Mouse (Mus musculus) inflammation-experienced regulatory T-cells, adult 6 months (primary cell): ENCODE measurements around the gene Rasal3. TPM values are rescaled to one million over a fixed set of nuclear protein-coding genes. Genes with fewer than 3 reads are reported as not detected.

Source experiments
- ATAC-seq: one replicate; pipeline ENCODE4 v1.8.0; 2017
- polyA plus RNA-seq, 3 experiments: library from polyadenylated mRNA; unstranded; fragments of 100-300 nt; shearing (Covaris generic); gene quantifications; one replicate each; pipeline ENCODE4 v1.2.1; 2017

The Rasal3 gene
- polyA plus RNA-seq, 3 experiments from 2014 or later = 109 to 139 (median 109) TPM

DNA sequence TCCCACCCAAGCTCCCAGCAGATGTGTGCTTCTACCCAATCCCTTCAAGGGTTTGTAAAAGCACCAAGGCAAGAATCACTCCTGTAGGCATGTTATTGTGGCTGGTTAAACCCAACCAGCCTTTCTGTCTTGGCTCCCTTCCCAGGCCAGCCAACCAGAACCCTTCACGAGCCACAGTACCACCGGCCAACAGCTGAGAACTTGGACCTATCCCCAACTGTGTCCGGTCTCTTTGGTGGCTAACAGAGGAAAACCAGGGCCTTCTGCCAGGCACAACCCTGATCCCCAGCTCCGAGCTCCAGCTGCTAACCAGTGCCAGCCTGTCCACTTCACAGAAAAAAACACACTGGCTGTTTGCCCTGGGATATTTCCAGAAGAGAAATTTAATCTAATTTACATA lies 49.7 kb downstream of the Rasal3 start:
- no peak for ATAC-seq

DNA sequence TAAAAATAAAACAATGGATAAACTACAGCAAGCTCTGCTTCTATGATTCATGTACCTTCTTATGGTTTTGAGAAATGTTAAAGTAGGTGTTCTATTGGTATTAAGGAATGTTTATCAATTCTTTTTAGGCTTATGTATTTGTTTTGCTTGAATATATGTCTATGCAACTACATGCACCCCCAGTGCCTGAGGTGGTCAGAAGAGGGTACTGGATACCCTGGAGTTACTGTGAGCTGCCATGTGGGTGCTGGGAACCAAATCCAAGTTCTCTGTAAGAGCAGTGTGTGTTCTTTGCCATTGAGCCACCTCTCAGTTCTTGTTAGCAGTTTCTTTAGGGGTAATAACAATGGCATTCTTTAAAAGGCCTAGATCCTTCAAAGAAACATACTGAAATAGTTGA lies 51.7 kb downstream of the Rasal3 start:
- ATAC-seq = no peak

DNA sequence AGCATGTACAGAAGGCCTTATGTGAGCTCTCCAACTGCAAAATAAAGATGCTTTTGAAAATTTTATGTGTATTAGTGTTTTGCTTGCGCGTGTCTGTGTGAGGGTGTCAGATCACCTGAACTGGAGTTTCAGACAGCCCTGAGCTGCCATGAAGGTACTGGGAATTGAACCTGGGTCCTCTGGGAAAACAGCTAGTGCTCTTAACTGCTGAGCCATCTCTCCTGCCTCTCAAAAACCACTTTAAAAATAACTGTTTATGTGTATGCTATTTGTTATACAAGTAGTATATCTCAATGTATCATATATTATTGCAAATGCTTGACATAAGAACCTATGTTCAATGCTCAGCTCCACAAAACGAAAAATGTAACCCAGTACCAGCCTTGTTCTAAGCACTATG lies 52.1 kb downstream of the Rasal3 start:
- ATAC-seq = no peak

DNA sequence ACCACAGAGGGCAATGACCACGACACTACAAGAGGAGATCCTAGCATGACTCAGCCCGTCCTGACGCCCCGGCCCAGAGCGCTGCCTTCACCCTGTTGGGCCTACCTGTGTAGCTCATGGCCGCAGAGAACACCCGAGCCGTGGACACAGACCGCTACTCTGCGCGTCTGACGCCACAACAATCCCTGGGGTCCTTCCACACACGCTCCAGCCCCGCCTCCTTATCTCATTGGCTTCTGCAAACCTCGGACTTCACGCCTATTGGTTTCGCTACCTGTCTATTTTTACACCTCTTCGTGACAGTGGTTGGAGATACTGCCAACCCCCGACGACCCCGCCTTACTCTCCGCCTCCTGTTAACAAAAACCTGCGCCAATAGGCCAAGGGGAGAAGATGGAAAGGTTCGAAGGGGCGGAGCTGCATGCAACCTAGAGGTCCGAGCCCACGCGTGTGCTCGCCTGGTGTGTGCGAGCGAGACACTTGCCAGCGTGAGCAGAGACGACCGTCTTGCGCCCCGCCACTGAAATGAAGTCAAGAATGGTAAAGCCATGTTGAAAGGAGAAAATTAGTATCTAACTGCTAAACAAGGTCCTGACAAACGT lies 52.9 kb downstream of the Rasal3 start, which contains the start of gene Akap8l:
Gene Akap8l (minus strand): TSS at position 226 of the 602 bp plus-strand sequence.
- ATAC-seq = peak; percentile 99

DNA sequence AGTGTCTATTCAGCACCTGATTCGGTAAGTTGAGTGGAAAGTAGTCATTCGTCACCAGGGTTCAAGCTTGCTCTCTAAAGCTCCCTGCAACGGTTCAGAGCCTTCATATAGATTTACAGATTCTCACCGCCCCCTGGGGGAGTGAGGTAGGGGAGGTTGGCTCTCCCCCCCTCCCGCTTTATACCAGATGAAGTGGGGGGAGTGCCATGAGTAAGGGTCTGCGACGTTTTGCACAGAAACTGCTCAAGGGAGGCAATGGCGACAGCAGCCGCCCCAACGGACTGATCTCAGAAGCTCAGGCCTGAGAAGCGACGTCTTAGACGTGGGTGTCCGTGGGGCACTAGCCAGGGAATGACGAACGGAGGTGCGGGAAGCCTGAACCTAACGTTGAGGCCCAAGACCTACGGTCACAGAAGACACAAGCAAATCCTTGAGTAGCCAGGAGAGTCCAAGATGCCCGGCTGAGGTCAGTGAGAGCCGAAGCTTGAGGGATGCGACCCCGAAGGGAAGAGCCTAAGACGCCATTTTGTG lies 53.5 kb downstream of the Rasal3 start:
- peak; percentile 5 for ATAC-seq

DNA sequence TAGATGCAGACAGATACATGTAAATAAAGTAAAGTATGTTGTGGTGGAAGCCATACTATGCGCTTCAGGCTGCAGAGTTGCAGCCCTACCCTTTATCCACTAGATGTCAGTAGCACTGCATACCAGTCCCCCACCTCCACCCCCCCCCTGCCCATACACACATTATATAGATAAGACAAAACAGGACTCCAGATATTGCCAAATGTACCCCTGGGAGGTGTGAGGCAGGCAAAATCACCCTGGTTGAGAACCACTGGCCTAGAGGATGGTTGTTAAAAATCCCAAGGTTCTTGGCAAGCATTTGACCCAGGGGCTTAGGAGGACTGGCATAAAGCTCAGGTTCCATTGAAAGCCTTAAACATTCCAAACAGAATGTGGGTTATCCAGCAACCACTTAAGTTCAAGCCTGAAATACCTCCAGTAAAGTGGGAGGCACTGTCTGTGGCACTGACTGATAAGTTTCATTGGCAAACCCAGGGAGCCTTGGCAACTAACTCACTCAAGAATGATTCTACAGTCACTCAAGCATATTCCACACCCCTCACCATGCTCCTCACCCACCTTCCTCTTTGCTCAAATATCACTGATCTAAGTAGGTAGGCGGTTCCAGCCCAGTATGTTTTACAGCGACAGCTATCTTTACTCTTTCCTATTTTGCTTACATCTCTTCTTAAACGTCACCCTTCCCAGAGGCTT lies 54.2 kb downstream of the Rasal3 start:
- peak; percentile 38 for ATAC-seq

DNA sequence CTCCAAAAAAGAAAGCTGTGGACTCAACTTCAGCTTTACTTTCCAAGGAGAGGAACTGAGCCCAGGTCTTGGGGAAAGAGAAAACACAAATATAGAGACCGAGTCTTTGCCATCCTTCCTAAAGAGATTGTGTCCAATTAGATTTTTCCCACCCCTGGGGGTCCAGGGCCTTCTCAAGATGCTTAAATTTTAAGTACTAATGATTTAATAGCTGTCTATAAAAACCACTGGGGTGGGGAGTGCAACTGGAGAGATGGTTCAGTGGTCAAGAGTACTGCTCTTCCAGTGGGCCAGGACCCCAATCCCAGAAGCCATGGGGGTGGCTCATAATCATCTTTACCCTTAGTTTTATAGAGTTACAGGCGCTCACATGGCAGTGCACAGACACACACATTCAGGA lies 55.0 kb downstream of the Rasal3 start:
- no peak for ATAC-seq

DNA sequence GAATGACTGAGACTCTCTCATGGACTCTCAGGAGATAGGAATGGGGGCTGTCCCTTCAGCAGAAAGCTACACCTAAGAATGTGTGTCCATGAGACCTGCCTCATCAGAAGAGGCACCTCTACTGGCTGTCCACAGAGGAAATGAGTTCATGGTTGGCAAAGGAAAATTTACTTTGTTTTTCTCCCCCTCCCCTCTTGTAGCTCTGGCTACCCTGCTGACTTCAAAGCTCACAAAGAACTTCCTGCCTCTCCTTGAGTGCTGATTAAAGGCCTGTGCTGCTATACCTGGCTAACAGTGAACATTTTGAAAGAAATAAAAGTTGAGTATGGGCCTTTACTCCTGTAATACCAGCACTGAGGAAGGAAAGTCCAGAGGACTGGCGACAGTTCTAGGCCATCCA lies 62.3 kb downstream of the Rasal3 start:
- peak; percentile 65 for ATAC-seq

Other genes starting within 250 kb of the Rasal3 start
- gene Notch3, start 236.7 kb downstream of the Rasal3 start, polyA plus RNA-seq = not detected
- under 1 TPM in 2 of 3 experiments, not detected in 1; 0.15 to 0.23 TPM for gene Ephx3, start 214.0 kb downstream of the Rasal3 start, polyA plus RNA-seq
- gene Brd4, start 118.9 kb downstream of the Rasal3 start, polyA plus RNA-seq = 10 to 100 TPM; 58.7 to 77.4 (median 72.6) TPM
- 100 to 1,000 TPM; 122 to 190 (median 146) TPM for gene Akap8, start 82.3 kb downstream of the Rasal3 start, polyA plus RNA-seq
- 10 to 100 TPM; 31.9 to 78.6 (median 57.6) TPM for gene Akap8l, start 53.0 kb downstream of the Rasal3 start, polyA plus RNA-seq
- 10 to 100 TPM in 2 of 3 experiments, 1 to 10 TPM in 1; 9.5 to 14.6 (median 11.6) TPM for gene Wiz, start 14.1 kb downstream of the Rasal3 start, polyA plus RNA-seq
- gene Pglyrp2, start 20.6 kb upstream of the Rasal3 start, polyA plus RNA-seq = 10 to 100 TPM; 75.1 to 87.9 (median 83.8) TPM
- gene Cyp4f39, start 49.1 kb upstream of the Rasal3 start, polyA plus RNA-seq = under 1 TPM in 2 of 3 experiments, not detected in 1; 0.31 to 0.58 TPM
- gene Cyp4f17, start 102.5 kb upstream of the Rasal3 start, polyA plus RNA-seq = 10 to 100 TPM; 10.3 to 11.9 (median 10.8) TPM
- gene Cyp4f16, start 133.0 kb upstream of the Rasal3 start, polyA plus RNA-seq = 10 to 100 TPM; 10.0 to 18.3 (median 17.0) TPM
- gene Cyp4f37, start 217.7 kb upstream of the Rasal3 start, polyA plus RNA-seq = not detected